Mouse (Mus musculus): Measurements from ENCODE around the gene Kpna2. TPM values are rescaled to one million over a fixed set of nuclear protein-coding genes. Genes with fewer than 3 reads are reported as not detected.

The Kpna2 gene
- polyA plus RNA-seq, 1 experiment from 2014 or later = 740 TPM

DNA sequence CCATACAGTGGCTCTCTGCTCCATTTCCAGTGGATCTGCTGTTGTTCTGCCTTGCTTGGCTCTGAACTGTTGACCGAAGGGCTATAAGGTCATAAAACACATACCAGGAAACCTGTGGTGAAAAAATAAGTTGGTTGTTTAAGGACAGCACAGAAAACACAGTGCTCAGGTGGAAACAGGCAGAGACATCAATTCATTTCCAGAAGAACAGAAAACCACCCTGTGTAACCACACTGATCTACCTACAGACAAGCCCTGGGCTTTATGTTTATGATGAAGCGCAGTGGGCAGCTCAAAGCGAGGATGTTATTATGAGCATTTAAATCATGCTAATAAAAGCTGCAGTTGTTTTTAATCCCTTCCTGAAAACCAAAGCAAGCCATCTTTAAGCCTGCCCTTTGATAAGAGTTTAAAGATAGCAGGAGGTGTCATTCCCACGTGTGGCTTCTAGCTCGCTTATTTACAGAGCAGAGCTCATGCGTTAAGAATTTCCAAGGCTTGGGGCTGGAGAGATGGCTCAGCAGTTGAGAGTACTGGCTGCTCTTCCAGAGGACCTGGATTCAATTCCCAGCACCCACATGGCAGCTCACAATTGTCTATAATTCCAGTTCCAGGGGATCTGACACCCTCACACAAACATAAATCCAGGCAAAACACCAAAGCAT is 40.8 kb downstream of the Kpna2 start:
- H3K4me3 ChIP-seq (ENCODE audit: low read depth, low read length) = no peak overlapping the region
- 86% methylated on average over 6 of the region's 6 CpGs for WGBS

DNA sequence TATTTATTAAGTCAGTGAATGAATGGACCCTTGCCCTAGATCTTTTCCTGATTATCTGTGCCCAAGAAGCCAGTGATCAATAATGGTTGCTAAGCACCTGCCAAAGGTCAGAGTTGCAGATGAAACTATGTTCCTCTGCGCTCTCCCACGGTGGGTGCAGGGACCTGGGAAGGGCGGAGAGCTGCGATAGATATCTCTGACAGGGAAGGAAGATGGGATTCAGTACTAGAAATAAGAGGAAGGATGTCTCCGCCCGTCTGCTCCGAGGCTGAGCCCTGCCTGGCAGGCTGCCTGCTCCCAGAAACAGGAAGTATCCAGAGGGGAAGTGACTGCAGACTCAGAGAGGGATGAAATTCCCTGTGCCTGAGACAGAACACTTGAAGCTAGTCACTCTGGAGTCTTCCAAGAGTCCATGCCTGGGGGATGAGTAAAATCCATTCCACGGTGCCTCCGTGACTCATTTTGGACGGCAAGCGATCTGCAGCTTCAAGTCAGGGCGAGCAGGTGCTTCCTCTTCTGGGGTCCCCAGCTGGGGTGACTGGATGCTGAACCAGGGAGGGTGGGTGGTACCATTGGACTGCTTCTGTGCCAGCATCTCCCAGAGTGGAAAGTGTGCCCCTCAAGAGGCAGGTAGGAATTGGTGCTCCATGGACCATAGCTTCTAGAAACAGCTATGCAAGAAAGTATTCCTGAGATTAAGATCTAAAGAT is 41.9 kb downstream of the Kpna2 start:
- no peak overlapping the region for H3K9ac ChIP-seq (ENCODE audit: low read length)
- WGBS = 78% methylated on average over 12 of the region's 12 CpGs
- no peak overlapping the region for H3K4me2 ChIP-seq
- no peaks in the 10 kb centered on the region for H3K36me3 ChIP-seq (ENCODE audit: control insufficient read depth, insufficient read depth, low read length)
- ATAC-seq (ENCODE audit: low FRiP score) (no peak), DNase-seq (ENCODE audit: low spot score, missing footprints) (no peak)
- no peak overlapping the region for H3K4me3 ChIP-seq (ENCODE audit: low read depth, low read length)
- no peaks in the 10 kb centered on the region for H3K27me3 ChIP-seq (ENCODE audit: control insufficient read depth, insufficient read depth, low read length)
- no peak overlapping the region for H3K27ac ChIP-seq (ENCODE audit: low read depth, low read length)
- H3K4me1 ChIP-seq (ENCODE audit: control insufficient read depth, insufficient read depth, low read length) = no peaks in the 10 kb centered on the region
- no peaks in the 10 kb centered on the region for H3K9me3 ChIP-seq (ENCODE audit: control insufficient read depth, low read length)

More for the DNA sequence above, 40.8 kb downstream of the Kpna2 start:
- no peak overlapping the region for H3K9ac ChIP-seq (ENCODE audit: low read length)
- H3K4me2 ChIP-seq = no peak overlapping the region
- H3K9me3 ChIP-seq (ENCODE audit: control insufficient read depth, low read length) = no peaks in the 10 kb centered on the region
- DNase-seq (ENCODE audit: low spot score, missing footprints) (no peak), ATAC-seq (ENCODE audit: low FRiP score) (no peak)
- no peaks in the 10 kb centered on the region for H3K27me3 ChIP-seq (ENCODE audit: control insufficient read depth, insufficient read depth, low read length)
- no peaks in the 10 kb centered on the region for H3K4me1 ChIP-seq (ENCODE audit: control insufficient read depth, insufficient read depth, low read length)
- no peak overlapping the region for H3K27ac ChIP-seq (ENCODE audit: low read depth, low read length)
- H3K36me3 ChIP-seq (ENCODE audit: control insufficient read depth, insufficient read depth, low read length) = no peaks in the 10 kb centered on the region

DNA sequence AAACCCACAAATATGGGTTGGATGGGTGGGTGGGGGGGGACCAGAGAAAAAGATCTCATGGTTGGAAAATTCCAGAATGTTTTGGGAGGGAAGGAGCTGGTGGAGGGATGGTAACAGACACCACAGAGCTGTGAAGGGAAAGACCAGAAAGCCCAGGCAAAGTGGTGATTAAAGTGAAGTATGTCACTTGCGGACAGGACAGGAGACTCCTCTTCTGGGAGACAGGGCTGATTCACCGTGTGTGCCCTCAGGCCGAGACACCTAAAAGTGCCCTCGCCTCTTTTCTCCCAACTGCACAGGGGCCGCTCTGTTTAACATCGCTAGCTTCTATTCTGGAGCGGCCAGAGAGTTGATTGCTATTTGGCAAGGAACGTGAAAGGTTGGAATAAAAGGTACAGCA is 44.8 kb downstream of the Kpna2 start:
- Histone ChIP-seq H3K9me3 (ENCODE audit: control insufficient read depth, low read length) (no peaks in the 10 kb centered on the region), H3K27me3 (ENCODE audit: control insufficient read depth, insufficient read depth, low read length) (no peaks in the 10 kb centered on the region)

DNA sequence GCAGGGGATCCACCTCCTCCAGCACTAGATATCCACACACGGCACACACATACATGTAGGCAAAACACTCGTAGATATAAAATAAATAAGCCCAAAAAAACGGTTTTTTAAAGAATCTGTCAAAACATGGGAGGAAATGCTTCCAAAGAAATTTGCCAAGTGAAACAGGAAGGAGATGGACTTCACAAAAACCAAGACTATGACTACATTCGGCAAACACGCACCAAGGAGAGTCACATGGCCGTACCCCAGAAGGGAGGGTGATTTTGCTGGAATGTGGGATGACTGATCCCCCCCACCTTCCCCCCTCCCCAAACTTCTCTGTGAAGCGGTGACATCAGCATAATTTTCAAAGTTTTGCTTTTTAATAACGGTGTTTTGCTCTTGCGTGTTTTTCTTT is 45.2 kb downstream of the Kpna2 start:
- Histone ChIP-seq H3K4me1 (ENCODE audit: control insufficient read depth, insufficient read depth, low read length) (no peaks in the 10 kb centered on the region), H3K27ac (ENCODE audit: low read depth, low read length) (no peak overlapping the region), H3K36me3 (ENCODE audit: control insufficient read depth, insufficient read depth, low read length) (no peaks in the 10 kb centered on the region), H3K9me3 (ENCODE audit: control insufficient read depth, low read length) (no peaks in the 10 kb centered on the region), H3K27me3 (ENCODE audit: control insufficient read depth, insufficient read depth, low read length) (no peaks in the 10 kb centered on the region), H3K4me2 (no peak overlapping the region), H3K4me3 (ENCODE audit: low read depth, low read length) (no peak overlapping the region), H3K9ac (ENCODE audit: low read length) (no peak overlapping the region)
- DNase-seq (ENCODE audit: low spot score, missing footprints) (no peak), ATAC-seq (ENCODE audit: low FRiP score) (no peak)
- WGBS = 83% methylated on average over 9 of the region's 9 CpGs

More for the DNA sequence above, 44.8 kb downstream of the Kpna2 start:
- Histone ChIP-seq H3K36me3 (ENCODE audit: control insufficient read depth, insufficient read depth, low read length) (no peaks in the 10 kb centered on the region), H3K27ac (ENCODE audit: low read depth, low read length) (no peak overlapping the region), H3K4me3 (ENCODE audit: low read depth, low read length) (no peak overlapping the region), H3K4me2 (no peak overlapping the region), H3K4me1 (ENCODE audit: control insufficient read depth, insufficient read depth, low read length) (no peaks in the 10 kb centered on the region), H3K9ac (ENCODE audit: low read length) (no peak overlapping the region)
- no peak for DNase-seq (ENCODE audit: low spot score, missing footprints)
- WGBS = 82% methylated on average over 8 of the region's 8 CpGs
- ATAC-seq (ENCODE audit: low FRiP score) = no peak

Other genes with a start within 250 kb of the Kpna2 start
- 19.8 and 21.5 TPM in 2 replicates for gene Pecam1, start 248.9 kb downstream of the Kpna2 start, polyA plus RNA-seq (2014; fragmentation: Nextera tagmentation; extraction: Ambion mirVana)
- gene Milr1, start 248.3 kb downstream of the Kpna2 start, polyA plus RNA-seq (2014; fragmentation: Nextera tagmentation; extraction: Ambion mirVana) = 0.68 and 1.0 TPM in 2 replicates
- gene Polg2, start 220.0 kb downstream of the Kpna2 start, polyA plus RNA-seq (2014; fragmentation: Nextera tagmentation; extraction: Ambion mirVana) = 9.7 and 11.2 TPM in 2 replicates
- gene Ddx5, start 210.4 kb downstream of the Kpna2 start, polyA plus RNA-seq (2014; fragmentation: Nextera tagmentation; extraction: Ambion mirVana) = 515 and 561 TPM in 2 replicates
- gene Cep95, start 210.3 kb downstream of the Kpna2 start, polyA plus RNA-seq (2014; fragmentation: Nextera tagmentation; extraction: Ambion mirVana) = 22.1 and 23.1 TPM in 2 replicates
- gene Smurf2, start 78.8 kb downstream of the Kpna2 start, polyA plus RNA-seq (2014; fragmentation: Nextera tagmentation; extraction: Ambion mirVana) = 20.6 and 21.4 TPM in 2 replicates
- 3.6 and 4.1 TPM in 2 replicates for gene 1810010H24Rik, start 26.1 kb upstream of the Kpna2 start, polyA plus RNA-seq (2014; fragmentation: Nextera tagmentation; extraction: Ambion mirVana)
- gene Bptf, start 132.6 kb upstream of the Kpna2 start, polyA plus RNA-seq (2014; fragmentation: Nextera tagmentation; extraction: Ambion mirVana) = 38.5 and 41.8 TPM in 2 replicates
- 68.3 and 76.1 TPM in 2 replicates for gene Nol11, start 189.8 kb upstream of the Kpna2 start, polyA plus RNA-seq (2014; fragmentation: Nextera tagmentation; extraction: Ambion mirVana)